Mouse (Mus musculus) bone marrow macrophage, adult 2 months (primary cell): Measurements from ENCODE around the gene Them7. TPM values are rescaled to one million over a fixed set of nuclear protein-coding genes. Genes with fewer than 3 reads are reported as not detected.

Experiments used
- H3K27ac ChIP-seq: 2 replicates; pipeline ENCODE4 v1.5.1; 2012; ENCODE audit warnings: low read depth, low read length; ENCODE audit not compliant: insufficient read depth
- H3K4me1 ChIP-seq: 2 replicates; pipeline ENCODE4 v1.6.1; 2012; ENCODE audit warnings: low read length; ENCODE audit not compliant: control insufficient read depth, insufficient read depth
- H3K4me3 ChIP-seq: 2 replicates; pipeline ENCODE4 v1.5.1; 2012; ENCODE audit warnings: mild to moderate bottlenecking, low read length, moderate library complexity; ENCODE audit not compliant: insufficient read depth
- CTCF ChIP-seq: IDR thresholded peaks from 2 replicates; pipeline ENCODE4 v1.5.1; 2012; ENCODE audit warnings: low read depth, mild to moderate bottlenecking, low read length, moderate library complexity
- POLR2A ChIP-seq: IDR thresholded peaks from 2 replicates; pipeline ENCODE4 v1.6.1; 2012; ENCODE audit warnings: mild to moderate bottlenecking, low read depth, low read length, borderline replicate concordance
- polyA plus RNA-seq: library from polyadenylated mRNA; stranded (reverse); fragments of >200 nt; gene quantifications from 2 replicates; pipeline ENCODE4 v1.2.4, GENCODE M21; 2012; ENCODE audit not compliant: missing spikeins, insufficient read depth, insufficient read length

Them7 gene
- polyA plus RNA-seq, 1 experiment = not detected

DNA sequence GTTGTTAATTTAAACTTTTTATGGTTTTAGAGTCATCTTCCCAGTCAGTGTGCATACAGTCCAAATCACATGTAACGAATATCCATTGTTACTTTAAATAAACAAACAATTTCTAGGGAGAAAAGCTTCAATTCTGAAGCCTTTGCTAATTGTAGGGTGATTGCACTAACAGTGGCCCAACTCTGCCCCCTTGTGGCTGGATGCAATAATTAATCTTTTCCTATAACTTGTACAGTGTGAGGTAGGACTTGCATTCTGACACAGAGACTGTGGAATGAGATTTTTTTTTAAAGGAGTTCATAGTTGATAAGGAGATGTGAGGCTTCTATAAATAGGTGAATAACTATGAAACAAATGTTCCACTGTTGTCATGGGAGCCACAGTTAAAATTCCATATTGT is 6.2 kb downstream of the Them7 start:
- no peak for TF ChIP-seq POLR2A
- no peak for TF ChIP-seq CTCF
- Histone ChIP-seq H3K4me1 (no peaks in the 10 kb centered on the region), H3K4me3 (no peak overlapping the region), H3K27ac (no peak overlapping the region)

- no peak overlapping the region for H3K4me3 ChIP-seq
- H3K27ac ChIP-seq = no peak overlapping the region
- no peak for TF ChIP-seq CTCF
- TF ChIP-seq POLR2A = no peak
- H3K4me1 ChIP-seq = no peaks in the 10 kb centered on the region
Observed at GRCm38 (mm10) chr2:105232386-105232785, 8.3 kb downstream of the Them7 start.

DNA sequence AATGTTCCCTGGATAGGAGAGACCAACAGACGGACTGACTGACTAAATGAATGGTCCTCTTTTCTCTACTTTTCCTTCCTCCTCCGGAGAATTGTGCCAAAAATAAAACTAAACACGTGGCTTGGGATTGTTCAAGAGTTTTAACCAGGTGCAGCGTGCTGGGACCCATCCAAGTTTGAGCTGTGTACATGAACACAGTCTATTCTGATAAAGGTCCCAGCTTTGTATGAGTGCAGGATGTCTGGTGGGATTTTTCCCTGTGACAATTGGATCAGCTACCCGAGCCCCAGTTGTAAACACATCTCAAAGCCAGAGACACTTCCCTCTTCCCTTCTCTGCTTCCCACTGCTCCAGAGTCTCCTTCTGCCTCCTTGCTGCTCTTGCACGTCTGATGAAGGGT is 10.2 kb downstream of the Them7 start:
- H3K4me1 ChIP-seq = no peaks in the 10 kb centered on the region
- H3K4me3 ChIP-seq = no peak overlapping the region
- no peak overlapping the region for H3K27ac ChIP-seq
- TF ChIP-seq POLR2A (no peak), CTCF (no peak)

- Histone ChIP-seq H3K27ac (no peak overlapping the region), H3K4me3 (no peak overlapping the region), H3K4me1 (no peaks in the 10 kb centered on the region)
- no peak for TF ChIP-seq CTCF
Observed at GRCm38 (mm10) chr2:105235380-105236115, 11.4 kb downstream of the Them7 start.

GRCm38 (mm10) chr2:105237424-105237823 is 13.3 kb downstream of the Them7 start:
- TF ChIP-seq CTCF (no peak), POLR2A (no peak)
- H3K4me1 ChIP-seq = no peaks in the 10 kb centered on the region
- H3K4me3 ChIP-seq = no peak overlapping the region
- no peak overlapping the region for H3K27ac ChIP-seq

DNA sequence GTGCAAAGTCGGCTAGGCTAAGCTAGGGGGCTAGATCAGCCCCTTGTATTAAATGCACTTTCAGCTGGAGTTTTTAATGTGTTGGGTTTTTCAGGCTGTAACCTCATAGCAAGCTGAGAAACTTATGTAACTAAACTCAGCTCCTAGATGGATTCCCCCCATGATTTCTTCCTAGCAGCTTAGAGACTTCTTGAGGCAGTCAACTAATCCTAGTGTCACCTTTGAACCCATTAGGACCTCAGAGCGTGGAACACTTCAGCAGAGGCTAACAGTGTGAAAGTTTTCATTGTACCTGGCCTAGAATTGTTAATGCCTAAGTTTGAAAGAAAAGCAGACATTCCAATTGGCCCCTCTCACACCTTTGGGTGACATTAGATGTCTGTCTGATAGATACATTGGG is 13.7 kb downstream of the Them7 start:
- TF ChIP-seq CTCF (no peak), POLR2A (no peak)
- Histone ChIP-seq H3K27ac (no peak overlapping the region), H3K4me1 (no peaks in the 10 kb centered on the region), H3K4me3 (no peak overlapping the region)

- H3K27ac ChIP-seq = no peak overlapping the region
- TF ChIP-seq POLR2A (no peak), CTCF (no peak)
- H3K4me1 ChIP-seq = no peaks in the 10 kb centered on the region
Observed at GRCm38 (mm10) chr2:105238775-105239174, 14.7 kb downstream of the Them7 start.

DNA sequence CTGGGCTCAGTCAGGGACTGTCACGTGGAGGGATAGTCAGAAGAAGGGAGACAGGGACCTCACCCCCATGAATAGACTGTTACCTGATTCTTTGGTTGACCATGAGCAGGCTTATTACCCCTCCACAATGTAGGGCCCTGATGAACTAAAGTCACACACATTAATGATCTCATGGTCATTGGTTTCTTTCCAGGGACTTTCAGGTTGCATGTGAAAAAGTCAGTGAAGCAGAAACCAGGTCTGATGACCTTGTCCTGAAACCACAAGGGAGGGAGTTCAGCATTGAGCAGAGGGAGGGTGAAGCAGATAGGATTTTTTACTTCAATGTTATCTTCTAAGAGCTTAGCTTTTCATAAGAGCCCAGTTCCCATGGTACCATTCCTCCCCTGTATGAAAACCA is 16.5 kb downstream of the Them7 start:
- Histone ChIP-seq H3K4me3 (no peak overlapping the region), H3K27ac (no peak overlapping the region), H3K4me1 (no peaks in the 10 kb centered on the region)
- TF ChIP-seq POLR2A = no peak

More at GRCm38 (mm10) chr2:105238775-105239174, 14.7 kb downstream of the Them7 start:
- H3K4me3 ChIP-seq = no peak overlapping the region

GRCm38 (mm10) chr2:105242940-105243339 is 18.8 kb downstream of the Them7 start:
- Histone ChIP-seq H3K27ac (no peak overlapping the region), H3K4me3 (no peak overlapping the region), H3K4me1 (no peaks in the 10 kb centered on the region)
- TF ChIP-seq CTCF (no peak), POLR2A (no peak)

- H3K4me3 ChIP-seq = no peak overlapping the region
- TF ChIP-seq POLR2A (no peak), CTCF (no peak)
- no peaks in the 10 kb centered on the region for H3K4me1 ChIP-seq
- no peak overlapping the region for H3K27ac ChIP-seq
Observed at GRCm38 (mm10) chr2:105244733-105245132, 20.6 kb downstream of the Them7 start.
